Mouse (Mus musculus) stomach, embryonic 16.5 days (tissue): ENCODE measurements around the gene Cxcr5. TPM values are rescaled to one million over a fixed set of nuclear protein-coding genes. Genes with fewer than 3 reads are reported as not detected.

Experiments used
- ATAC-seq: fragments of 200-750 bp; cut with Nextera tagmentation; 2 replicates; pipeline ENCODE4 v1.8.0; 2017; ENCODE audit warnings: moderate number of reproducible peaks, moderate TSS enrichment; ENCODE audit not compliant: insufficient read depth, low FRiP score
- H3K27ac ChIP-seq: fragments of 300-500 bp; sonication (generic); 2 replicates; pipeline ENCODE4 v1.5.1; 2014; ENCODE audit warnings: low read length
- H3K27me3 ChIP-seq: fragments of 300-500 bp; sonication (generic); 2 replicates; pipeline ENCODE4 v1.6.1; 2014; ENCODE audit warnings: low read length, control low read depth, mixed read lengths; ENCODE audit not compliant: control insufficient read depth, insufficient read depth
- H3K36me3 ChIP-seq: fragments of 300-500 bp; sonication (generic); 2 replicates; pipeline ENCODE4 v1.6.1; 2014; ENCODE audit warnings: low read length; ENCODE audit not compliant: control insufficient read depth, insufficient read depth
- H3K4me1 ChIP-seq: fragments of 300-500 bp; sonication (generic); 2 replicates; pipeline ENCODE4 v1.6.1; 2014; ENCODE audit warnings: low read length, control low read depth, mixed read lengths; ENCODE audit not compliant: control insufficient read depth, insufficient read depth
- H3K4me2 ChIP-seq: fragments of 300-500 bp; sonication (generic); 2 replicates; pipeline ENCODE4 v1.6.1; 2014; ENCODE audit warnings: low read depth, low read length, mixed read lengths
- H3K4me3 ChIP-seq: fragments of 300-500 bp; sonication (generic); replicated peaks from 2 replicates; pipeline ENCODE4 v1.5.1; 2014; ENCODE audit warnings: mild to moderate bottlenecking, low read length
- H3K9ac ChIP-seq: fragments of 300-500 bp; sonication (generic); 2 replicates; pipeline ENCODE4 v1.6.1; 2014; ENCODE audit warnings: low read length
- H3K9me3 ChIP-seq: fragments of 300-500 bp; sonication (generic); replicated peaks from 2 replicates; pipeline ENCODE4 v1.6.1; 2016; ENCODE audit warnings: low read length, control low read depth; ENCODE audit not compliant: control insufficient read depth
- WGBS: fragments of 180-500 bp; shearing (Covaris S2); extraction: QIAGEN DNeasy Blood & Tissue Kit; methylation state at CpG from one replicate; pipeline ENCODE4 v1.1.7; 2014; 5-methylcytosine and 5-hydroxymethylcytosine counted together
- polyA plus RNA-seq: library from polyadenylated mRNA; unstranded; fragments of >200 nt; fragmentation: Nextera tagmentation; extraction: Ambion mirVana; gene quantifications from 2 replicates; pipeline ENCODE4 v1.2.1, GENCODE M21; 2015

The Cxcr5 gene
- polyA plus RNA-seq, 1 experiment from 2014 or later = 0.49 TPM

- H3K4me2 ChIP-seq = peak overlapping the region; percentile 7; the same call in 1 of the 2 replicates
- H3K9ac ChIP-seq = no peak overlapping the region
- no peaks in the 10 kb centered on the region for H3K27me3 ChIP-seq
- ATAC-seq = no peak
- peaks cover 47% of the 10 kb centered on the region for H3K4me1 ChIP-seq
- peaks cover 12% of the 10 kb centered on the region for H3K36me3 ChIP-seq
- no peaks in the 10 kb centered on the region for H3K9me3 ChIP-seq
- no peak overlapping the region for H3K4me3 ChIP-seq
- 1% methylated on average over 4 of the region's 4 CpGs for WGBS
- peak overlapping the region; percentile 55; the same call in 1 of the 2 replicates for H3K27ac ChIP-seq
These were observed 59.7 kb downstream of the Cxcr5 start for GRCm38 (mm10) chr9:44502006-44502405.

GRCm38 (mm10) chr9:44501206-44501879, 60.3 kb downstream of the Cxcr5 start:
- ATAC-seq = no peak
- H3K9ac ChIP-seq = no peak overlapping the region
- WGBS = 51% methylated on average over 10 of the region's 10 CpGs
- peak overlapping the region; percentile 7; the same call in 1 of the 2 replicates for H3K4me2 ChIP-seq
- peaks cover 8% of the 10 kb centered on the region; the same call in 1 of the 2 replicates for H3K36me3 ChIP-seq
- no peaks in the 10 kb centered on the region for H3K27me3 ChIP-seq
- H3K4me1 ChIP-seq = peaks cover 53% of the 10 kb centered on the region
- H3K4me3 ChIP-seq = no peak overlapping the region
- H3K9me3 ChIP-seq = no peaks in the 10 kb centered on the region
- H3K27ac ChIP-seq = peak overlapping the region; percentile 98; the same call in 1 of the 2 replicates

GRCm38 (mm10) chr9:44500638-44501175, 61.0 kb downstream of the Cxcr5 start:
- Histone ChIP-seq H3K4me1 (peaks cover 59% of the 10 kb centered on the region), H3K4me2 (0 out of 2 replicates have a peak overlapping the region, but pooled peaks have one; percentile 92), H3K27ac (peak overlapping the region; percentile 98), H3K9me3 (no peaks in the 10 kb centered on the region), H3K9ac (peak overlapping the region; percentile 76; the same call in 1 of the 2 replicates), H3K4me3 (no peak overlapping the region), H3K36me3 (peaks cover 2% of the 10 kb centered on the region; the same call in 1 of the 2 replicates), H3K27me3 (no peaks in the 10 kb centered on the region)
- no peak for ATAC-seq
- 42% methylated on average over 8 of the region's 8 CpGs for WGBS

DNA sequence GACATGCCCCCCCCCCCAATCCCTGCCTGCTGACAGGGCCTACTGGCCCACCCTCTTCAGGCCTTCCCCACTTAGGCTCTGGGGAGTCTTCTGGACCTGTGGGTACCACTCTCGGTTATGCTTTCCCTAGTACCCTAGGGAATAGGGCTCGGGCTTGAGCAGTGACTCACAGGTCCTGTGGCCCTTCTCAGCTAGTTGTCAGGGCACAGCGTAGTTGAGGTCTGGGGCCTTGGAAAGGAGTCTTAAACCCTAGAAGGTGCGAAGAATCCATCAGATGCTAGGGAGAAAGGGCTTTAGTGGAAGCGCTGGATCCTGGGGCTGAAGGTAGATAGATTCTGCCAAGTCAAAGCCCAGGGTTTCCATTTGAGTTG, 61.5 kb downstream of the Cxcr5 start:
- Histone ChIP-seq H3K36me3 (no peaks in the 10 kb centered on the region), H3K27me3 (no peaks in the 10 kb centered on the region), H3K9ac (peak overlapping the region; percentile 76), H3K9me3 (no peaks in the 10 kb centered on the region), H3K27ac (peak overlapping the region; percentile 98), H3K4me3 (peak overlapping the region; percentile 52), H3K4me2 (peak overlapping the region; percentile 92), H3K4me1 (peaks cover 64% of the 10 kb centered on the region)
- no peak for ATAC-seq
- WGBS = 28% methylated on average over 5 of the region's 5 CpGs

DNA sequence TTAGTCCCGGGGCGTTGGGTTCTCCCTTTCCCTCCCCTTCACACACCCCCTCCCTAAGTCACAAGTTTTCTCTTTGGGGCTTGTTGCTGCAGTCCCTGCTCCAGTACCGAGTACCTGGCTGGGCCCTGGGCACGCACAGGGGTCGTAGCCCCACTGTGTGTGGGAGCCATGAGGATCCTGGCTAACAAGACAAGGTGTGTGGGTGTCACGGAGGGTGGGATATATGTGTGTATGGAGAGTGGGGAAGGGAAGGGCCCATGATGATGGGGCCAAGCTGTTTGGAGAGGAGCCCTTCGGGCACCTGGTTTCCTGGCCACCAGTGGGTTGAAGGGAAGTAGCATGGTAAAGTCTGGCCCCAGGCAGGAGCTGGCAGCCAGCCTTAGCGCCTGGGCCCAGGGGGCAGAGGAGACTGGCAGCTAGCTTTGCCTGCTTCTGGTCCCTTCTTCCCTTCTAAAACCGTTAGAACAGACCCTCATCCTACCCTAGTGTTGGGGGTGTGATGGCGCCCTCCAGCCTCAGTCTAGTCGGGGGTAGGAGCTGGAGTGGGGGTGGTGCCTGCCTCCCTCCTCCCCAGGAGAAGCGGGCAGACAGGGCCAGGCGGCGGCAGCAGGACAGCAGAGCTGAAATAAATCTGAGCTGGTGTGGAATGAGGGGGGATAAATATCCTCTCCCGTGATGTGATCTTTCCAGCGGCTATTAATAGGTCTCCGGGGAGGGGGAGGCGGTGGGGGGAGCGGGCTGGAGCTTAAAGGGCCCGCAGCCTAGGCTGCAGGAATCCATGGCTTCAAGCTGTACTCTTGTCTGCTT, 62.1 kb downstream of the Cxcr5 start:
- Histone ChIP-seq H3K4me2 (peak overlapping the region; percentile 92), H3K4me1 (peaks cover 70% of the 10 kb centered on the region)

GRCm38 (mm10) chr9:44498421-44499355, 63.0 kb downstream of the Cxcr5 start:
- Histone ChIP-seq H3K9me3 (no peaks in the 10 kb centered on the region), H3K27ac (peak overlapping the region; percentile 98), H3K4me2 (peak overlapping the region; percentile 92), H3K4me1 (peaks cover 79% of the 10 kb centered on the region), H3K27me3 (no peaks in the 10 kb centered on the region), H3K4me3 (peak overlapping the region; percentile 52), H3K9ac (peak overlapping the region; percentile 76), H3K36me3 (no peaks in the 10 kb centered on the region)
- 1% methylated on average over 56 of the region's 59 CpGs for WGBS
- ATAC-seq = peak; percentile 81

More for the DNA sequence above, 62.1 kb downstream of the Cxcr5 start:
- peak; percentile 34; the same call in 1 of the 2 replicates for ATAC-seq
- WGBS = 12% methylated on average over 20 of the region's 20 CpGs
- Histone ChIP-seq H3K9ac (peak overlapping the region; percentile 76), H3K27me3 (no peaks in the 10 kb centered on the region), H3K27ac (peak overlapping the region; percentile 98), H3K36me3 (no peaks in the 10 kb centered on the region), H3K4me3 (peak overlapping the region; percentile 52), H3K9me3 (no peaks in the 10 kb centered on the region)

GRCm38 (mm10) chr9:44497624-44498377, 63.9 kb downstream of the Cxcr5 start:
- peak; percentile 31; the same call in 1 of the 2 replicates for ATAC-seq
- Histone ChIP-seq H3K9me3 (no peaks in the 10 kb centered on the region), H3K4me1 (peaks cover 88% of the 10 kb centered on the region), H3K27ac (peak overlapping the region; percentile 98), H3K4me2 (peak overlapping the region; percentile 92), H3K36me3 (no peaks in the 10 kb centered on the region), H3K9ac (peak overlapping the region; percentile 76), H3K27me3 (no peaks in the 10 kb centered on the region), H3K4me3 (peak overlapping the region; percentile 52)
- 2% methylated on average over 11 of the region's 11 CpGs for WGBS
